Mouse (Mus musculus) C2C12 (cell line): Measurements from ENCODE around the gene Fam161a. TPM values are rescaled to one million over a fixed set of nuclear protein-coding genes. Genes with fewer than 3 reads are reported as not detected.
A peak's percentile ranks its signal among the peaks of the same experiment; 100 is the strongest.
"Not testable (repeated sequence)": the region's sequence is repeated elsewhere in the genome, so short reads cannot be mapped to it uniquely, and the experiment has no call there.

Experiments used
- H3K27me3 ChIP-seq: one replicate; pipeline ENCODE4 v1.6.1; 2011; ENCODE audit not compliant: control insufficient read depth, insufficient read depth, insufficient read length
- H3K36me3 ChIP-seq: one replicate; pipeline ENCODE4 v1.6.1; 2011; ENCODE audit not compliant: control insufficient read depth, insufficient read depth
- H3K4me3 ChIP-seq: one replicate; pipeline ENCODE4 v1.5.1; 2011; ENCODE audit warnings: mild to moderate bottlenecking, control low read depth; ENCODE audit not compliant: poor library complexity, insufficient read depth, severe bottlenecking
- H3K79me2 ChIP-seq: one replicate; pipeline ENCODE4 v1.6.1; 2011; ENCODE audit not compliant: control insufficient read depth, insufficient read depth
- H3K79me3 ChIP-seq: one replicate; pipeline ENCODE4 v1.6.1; 2011; ENCODE audit warnings: low read depth, control low read depth
- H3ac ChIP-seq: one replicate; pipeline ENCODE3; 2011; ENCODE audit warnings: low read depth; ENCODE audit not compliant: control insufficient read depth, insufficient read length
- CEBPB ChIP-seq: IDR thresholded peaks from one replicate; pipeline ENCODE4 v1.6.1; 2011; ENCODE audit warnings: low read depth, mild to moderate bottlenecking, control low read depth, moderate library complexity
- CTCF ChIP-seq: IDR thresholded peaks from one replicate; pipeline ENCODE4 v1.5.1; 2011; ENCODE audit not compliant: control insufficient read depth, insufficient read depth, insufficient read length
- FOSL1 ChIP-seq: IDR thresholded peaks from one replicate; pipeline ENCODE4 v1.8.0; 2011; ENCODE audit warnings: mild to moderate bottlenecking, low read length; ENCODE audit not compliant: poor library complexity, insufficient read depth, severe bottlenecking
- MAX ChIP-seq: IDR thresholded peaks from one replicate; pipeline ENCODE4 v1.6.1; 2011; ENCODE audit warnings: mild to moderate bottlenecking, control low read depth
- MYOD1 ChIP-seq: IDR thresholded peaks from one replicate; pipeline ENCODE4 v1.6.1; 2011; ENCODE audit warnings: low read depth; ENCODE audit not compliant: control insufficient read depth, insufficient read length
- MYOG ChIP-seq: IDR thresholded peaks from one replicate; pipeline ENCODE4 v1.6.1; 2011; ENCODE audit not compliant: control insufficient read depth, insufficient read length; ENCODE audit errors: extremely low read depth
- USF1 ChIP-seq: IDR thresholded peaks from one replicate; pipeline ENCODE4 v1.6.1; 2011; ENCODE audit warnings: low read depth, mild to moderate bottlenecking, control low read depth, moderate library complexity
- polyA plus RNA-seq: library from polyadenylated mRNA; unstranded; fragments of >200 nt; fragmentation: generic; extraction: Trizol; gene quantifications from one replicate; pipeline ENCODE4 v1.2.1, GENCODE M21; 2012; ENCODE audit warnings: missing spikeins

The Fam161a gene
- polyA plus RNA-seq, 1 experiment, result 0.23 TPM

DNA sequence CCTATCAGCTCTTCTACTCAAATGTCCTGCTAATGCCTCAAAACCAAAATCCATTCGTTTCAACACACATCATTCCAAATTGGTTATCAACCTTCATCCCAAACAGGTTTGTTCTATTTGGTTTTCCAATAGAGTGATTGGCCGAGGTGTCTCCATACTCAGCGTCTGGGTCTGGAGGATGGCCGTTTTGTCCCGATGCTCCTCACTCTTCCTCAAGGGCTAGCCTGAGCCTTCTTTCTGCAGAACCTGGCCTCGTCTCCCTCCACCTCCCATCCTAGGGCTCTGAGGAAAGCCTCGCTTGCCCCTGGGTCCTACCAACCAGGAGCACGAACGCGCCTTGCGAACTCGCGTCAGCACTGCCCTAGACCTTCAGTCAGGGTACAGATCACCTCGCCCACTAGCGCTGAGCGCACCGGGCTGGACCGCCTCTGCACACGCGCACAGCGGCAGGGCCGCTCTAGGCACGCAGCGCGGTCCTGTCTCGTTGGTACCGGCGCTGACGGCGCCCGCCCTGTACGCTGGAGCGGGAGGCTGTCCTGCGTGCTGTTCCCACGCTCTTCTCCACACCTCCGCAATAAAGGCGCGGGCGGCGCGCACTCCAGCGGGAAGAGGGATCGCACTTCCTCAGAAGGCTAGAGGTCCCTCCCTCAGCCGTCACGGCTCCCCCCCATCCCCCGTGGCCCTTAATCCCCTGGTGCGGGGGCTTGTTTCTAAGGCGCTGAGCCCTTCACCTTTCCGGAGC lies 60.2 kb downstream of the Fam161a start:
- Histone ChIP-seq H3K79me2 (no peaks in the 10 kb centered on the region), H3K36me3 (no peaks in the 10 kb centered on the region), H3ac (peak overlapping the region; percentile 67), H3K27me3 (no peaks in the 10 kb centered on the region), H3K4me3 (peak overlapping the region; percentile 37), H3K79me3 (no peaks in the 10 kb centered on the region)
- TF ChIP-seq USF1 (no peak), MAX (peak; percentile 91)

DNA sequence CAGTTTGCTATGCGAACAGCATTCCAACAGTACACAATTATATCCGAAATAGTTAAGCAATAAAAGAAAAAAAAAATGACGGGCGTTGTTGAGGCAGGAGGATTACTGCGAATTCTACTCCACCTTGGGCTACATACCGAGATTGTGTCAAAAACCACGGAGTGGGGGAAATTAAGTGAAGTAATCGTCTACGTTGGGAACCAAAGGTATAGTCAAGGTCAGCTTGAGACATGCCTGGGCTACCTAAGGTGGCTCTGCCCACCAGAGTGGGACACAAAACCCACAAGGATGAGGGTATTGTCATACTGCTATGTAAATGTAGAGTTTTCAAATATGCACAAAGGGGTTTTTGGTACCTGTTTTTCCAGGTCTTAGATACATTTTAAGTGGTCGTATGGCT lies 60.9 kb downstream of the Fam161a start:
- TF ChIP-seq MAX, result no peak
- no peak for TF ChIP-seq CEBPB
- no peak for TF ChIP-seq CTCF
- TF ChIP-seq MYOG, result no peak
- TF ChIP-seq FOSL1, result no peak

DNA sequence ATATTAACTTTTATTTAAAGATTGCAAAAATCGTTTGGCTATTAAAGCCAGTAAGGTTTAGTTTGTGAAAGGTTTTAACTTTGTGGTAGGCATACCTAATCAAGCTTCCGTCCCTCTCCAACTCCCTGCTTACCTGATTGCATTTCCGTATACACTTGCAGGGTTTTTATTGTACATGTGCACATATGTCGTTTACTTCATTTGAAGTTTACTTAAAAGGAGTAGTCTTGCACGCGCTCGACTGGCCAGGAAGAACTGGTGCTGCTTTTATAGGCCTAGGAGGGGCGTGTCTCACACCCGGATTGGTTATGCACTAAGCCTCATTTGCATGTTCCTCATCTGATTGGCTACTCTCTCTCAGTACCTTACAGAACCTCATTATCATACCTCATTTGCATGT lies 61.7 kb downstream of the Fam161a start:
- H3K4me3 ChIP-seq, H3ac ChIP-seq, H3K79me2 ChIP-seq, H3K36me3 ChIP-seq, H3K27me3 ChIP-seq, H3K79me3 ChIP-seq: not testable (repeated sequence)

More for the DNA sequence above, 60.9 kb downstream of the Fam161a start:
- Histone ChIP-seq H3ac (peak overlapping the region; percentile 35), H3K36me3 (no peaks in the 10 kb centered on the region), H3K27me3 (no peaks in the 10 kb centered on the region), H3K4me3 (peak overlapping the region; percentile 37), H3K79me2 (no peaks in the 10 kb centered on the region), H3K79me3 (no peaks in the 10 kb centered on the region)

DNA sequence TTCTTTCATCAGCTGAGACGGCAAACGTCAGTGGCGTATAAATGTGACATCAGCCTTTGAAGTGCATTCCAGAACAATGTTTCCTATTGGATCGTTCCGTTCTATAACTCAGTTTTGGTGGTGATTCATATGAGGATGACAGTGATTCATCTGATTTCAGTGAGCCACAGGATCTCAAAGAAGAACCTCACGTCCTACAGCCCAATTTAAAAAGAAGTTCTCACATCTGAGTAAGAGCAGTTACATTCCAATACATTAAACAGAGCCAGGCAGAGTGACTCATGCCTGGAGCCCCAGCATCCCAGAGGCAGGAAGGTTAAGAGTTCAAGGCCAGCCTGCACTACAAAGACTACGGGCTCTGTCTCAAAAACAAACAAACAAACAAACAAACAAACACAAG lies 67.5 kb downstream of the Fam161a start:
- Histone ChIP-seq H3K27me3 (no peaks in the 10 kb centered on the region), H3K36me3 (no peaks in the 10 kb centered on the region), H3ac (no peak overlapping the region), H3K79me3 (no peaks in the 10 kb centered on the region), H3K4me3 (no peak overlapping the region), H3K79me2 (no peaks in the 10 kb centered on the region)
- TF ChIP-seq FOSL1 (peak; percentile 51), USF1 (no peak)

DNA sequence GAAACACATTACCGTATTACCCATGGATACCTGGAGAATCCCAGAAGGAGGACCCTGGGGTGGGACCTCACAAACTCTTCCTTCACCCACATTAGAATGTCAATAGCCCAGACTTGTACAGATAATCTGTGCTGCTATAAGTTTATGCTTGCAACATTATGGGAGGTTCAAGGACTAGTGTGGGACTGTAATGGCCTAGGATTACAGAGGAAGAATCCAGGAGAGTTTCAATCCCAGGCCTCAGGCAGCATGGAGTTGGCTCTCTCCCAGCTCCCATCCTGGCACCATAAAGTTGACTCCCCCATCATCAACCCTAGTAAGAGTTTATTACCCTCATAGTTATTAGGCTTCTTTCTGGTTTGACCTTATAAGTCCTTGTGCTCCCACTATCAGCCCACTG lies 71.2 kb downstream of the Fam161a start:
- Histone ChIP-seq H3ac (no peak overlapping the region), H3K36me3 (no peaks in the 10 kb centered on the region), H3K27me3 (no peaks in the 10 kb centered on the region), H3K79me3 (no peaks in the 10 kb centered on the region), H3K79me2 (no peaks in the 10 kb centered on the region), H3K4me3 (no peak overlapping the region)
- TF ChIP-seq MYOG (no peak), MAX (no peak), FOSL1 (no peak), USF1 (no peak), CTCF (no peak), MYOD1 (no peak), CEBPB (no peak)

Other genes with a start within 250 kb of the Fam161a start
- 10.8 TPM for gene B3gnt2, start 146.6 kb upstream of the Fam161a start, polyA plus RNA-seq
- gene Zrsr1, start 35.5 kb upstream of the Fam161a start, polyA plus RNA-seq, result 3.4 TPM
- 1.4 TPM for gene Gm28048, start 25.4 kb upstream of the Fam161a start, polyA plus RNA-seq
- 126 TPM for gene Commd1, start 25.1 kb upstream of the Fam161a start, polyA plus RNA-seq
- 144 TPM for gene Cct4, start 17.0 kb upstream of the Fam161a start, polyA plus RNA-seq
- gene Xpo1, start 248.5 kb downstream of the Fam161a start, polyA plus RNA-seq, result 32.9 TPM